Mouse (Mus musculus) forebrain, embryonic 13.5 days (tissue): Measurements from ENCODE around the gene Zfp827. TPM values are rescaled to one million over a fixed set of nuclear protein-coding genes. Genes with fewer than 3 reads are reported as not detected.

Source experiments
- polyA plus RNA-seq: library from polyadenylated mRNA; unstranded; fragments of >200 nt; fragmentation: Nextera tagmentation; extraction: Ambion mirVana; gene quantifications from 2 replicates; pipeline ENCODE4 v1.2.1, GENCODE M21; 2015

Zfp827 gene
- polyA plus RNA-seq, 1 experiment from 2014 or later = 10.2 TPM

Other genes starting within 250 kb of the Zfp827 start
- gene Lsm6, start 207.3 kb upstream of the Zfp827 start, polyA plus RNA-seq = 236 and 244 TPM in 2 replicates
- not detected in 2 replicates for gene 1700011L22Rik, start 220.1 kb downstream of the Zfp827 start, polyA plus RNA-seq